Mouse (Mus musculus) liver, adult (tissue): ENCODE measurements around the gene Sell.

Experiments used
- GATA4 ChIP-seq: IDR thresholded peaks from 2 replicates; pipeline ENCODE4 v1.6.1; 2014; ENCODE audit warnings: mild to moderate bottlenecking, low read length; ENCODE audit not compliant: insufficient replicate concordance

The Sell gene

GRCm38 (mm10) chr1:164070461-164070860, 8.7 kb downstream of the Sell start:
- no peak for TF ChIP-seq GATA4

- TF ChIP-seq GATA4, result no peak
Observed at GRCm38 (mm10) chr1:164071111-164071510, 9.3 kb downstream of the Sell start.

- TF ChIP-seq GATA4, result no peak
Observed at GRCm38 (mm10) chr1:164072001-164072400, 10.2 kb downstream of the Sell start.

- TF ChIP-seq GATA4, result no peak
Observed at GRCm38 (mm10) chr1:164073091-164073490, 11.3 kb downstream of the Sell start.

GRCm38 (mm10) chr1:164073803-164074202, 12.0 kb downstream of the Sell start:
- TF ChIP-seq GATA4, result no peak

GRCm38 (mm10) chr1:164074606-164075140, 12.9 kb downstream of the Sell start:
- TF ChIP-seq GATA4, result no peak

GRCm38 (mm10) chr1:164075416-164075815, 13.6 kb downstream of the Sell start:
- no peak for TF ChIP-seq GATA4

- TF ChIP-seq GATA4, result no peak
Observed at GRCm38 (mm10) chr1:164076441-164076840, 14.7 kb downstream of the Sell start.

GRCm38 (mm10) chr1:164077031-164077430, 15.2 kb downstream of the Sell start:
- no peak for TF ChIP-seq GATA4

- TF ChIP-seq GATA4, result no peak
Observed at GRCm38 (mm10) chr1:164078323-164078741, 16.6 kb downstream of the Sell start.

- TF ChIP-seq GATA4, result no peak
Observed at GRCm38 (mm10) chr1:164079091-164079490, 17.3 kb downstream of the Sell start.

- TF ChIP-seq GATA4, result no peak
Observed at GRCm38 (mm10) chr1:164083046-164083445, 21.3 kb downstream of the Sell start.

- no peak for TF ChIP-seq GATA4
Observed at GRCm38 (mm10) chr1:164086797-164087196, 25.0 kb downstream of the Sell start.

GRCm38 (mm10) chr1:164087872-164088271, 26.1 kb downstream of the Sell start:
- no peak for TF ChIP-seq GATA4

- peak; percentile 91 for TF ChIP-seq GATA4
Observed at GRCm38 (mm10) chr1:164096780-164097179, 35.0 kb downstream of the Sell start.

GRCm38 (mm10) chr1:164097911-164098310, 36.1 kb downstream of the Sell start:
- TF ChIP-seq GATA4, result no peak

- no peak for TF ChIP-seq GATA4
Observed at GRCm38 (mm10) chr1:164098372-164098771, 36.6 kb downstream of the Sell start.

- no peak for TF ChIP-seq GATA4
Observed at GRCm38 (mm10) chr1:164109763-164110162, 48.0 kb downstream of the Sell start.

GRCm38 (mm10) chr1:164110591-164111329, 49.0 kb downstream of the Sell start:
- TF ChIP-seq GATA4, result no peak
